Mouse (Mus musculus): ENCODE results near the gene Polr2b. TPM values are rescaled to one million over a fixed set of nuclear protein-coding genes. Genes with fewer than 3 reads are reported as not detected.

Gene Polr2b
- polyA plus RNA-seq, 1 experiment: 60.6 TPM

- no peak for DNase-seq (ENCODE audit: low read depth)
These were observed 8.5 kb upstream of the Polr2b start for GRCm38 (mm10) chr5:77301296-77301903.

GRCm38 (mm10) chr5:77307821-77308553, 2.0 kb upstream of the Polr2b start:
- TF ChIP-seq CTCF (IDR thresholded peaks at IDR 0.05; ENCODE audit: borderline replicate concordance, extremely low read depth, insufficient read depth, insufficient read length): no peak
- no peak for TF ChIP-seq POLR2A (IDR thresholded peaks at IDR 0.05; ENCODE audit: borderline replicate concordance, extremely low read depth, insufficient read depth, insufficient read length, poor library complexity, severe bottlenecking)
- DNase-seq (ENCODE audit: low read depth): peak; percentile 6

More at GRCm38 (mm10) chr5:77301296-77301903, 8.5 kb upstream of the Polr2b start:
- no peak for TF ChIP-seq CTCF (IDR thresholded peaks at IDR 0.05; ENCODE audit: borderline replicate concordance, extremely low read depth, insufficient read depth, insufficient read length)
- TF ChIP-seq POLR2A (IDR thresholded peaks at IDR 0.05; ENCODE audit: borderline replicate concordance, extremely low read depth, insufficient read depth, insufficient read length, poor library complexity, severe bottlenecking): no peak

- TF ChIP-seq POLR2A (IDR thresholded peaks at IDR 0.05; ENCODE audit: borderline replicate concordance, extremely low read depth, insufficient read depth, insufficient read length, poor library complexity, severe bottlenecking) (no peak), CTCF (IDR thresholded peaks at IDR 0.05; ENCODE audit: borderline replicate concordance, extremely low read depth, insufficient read depth, insufficient read length) (no peak)
- DNase-seq (ENCODE audit: low read depth): no peak
These were observed 668 bp upstream of the Polr2b start for GRCm38 (mm10) chr5:77309051-77309906.

- TF ChIP-seq POLR2A (IDR thresholded peaks at IDR 0.05; ENCODE audit: borderline replicate concordance, extremely low read depth, insufficient read depth, insufficient read length, poor library complexity, severe bottlenecking) (no peak), CTCF (IDR thresholded peaks at IDR 0.05; ENCODE audit: borderline replicate concordance, extremely low read depth, insufficient read depth, insufficient read length) (no peak)
- DNase-seq (ENCODE audit: low read depth): no peak
These were observed 4.3 kb downstream of the Polr2b start for GRCm38 (mm10) chr5:77314206-77314605.

- no peak for DNase-seq (ENCODE audit: low read depth)
- TF ChIP-seq POLR2A (IDR thresholded peaks at IDR 0.05; ENCODE audit: borderline replicate concordance, extremely low read depth, insufficient read depth, insufficient read length, poor library complexity, severe bottlenecking) (no peak), CTCF (IDR thresholded peaks at IDR 0.05; ENCODE audit: borderline replicate concordance, extremely low read depth, insufficient read depth, insufficient read length) (no peak)
These were observed 5.0 kb downstream of the Polr2b start for GRCm38 (mm10) chr5:77314986-77315385.

- TF ChIP-seq CTCF (IDR thresholded peaks at IDR 0.05; ENCODE audit: borderline replicate concordance, extremely low read depth, insufficient read depth, insufficient read length) (no peak), POLR2A (IDR thresholded peaks at IDR 0.05; ENCODE audit: borderline replicate concordance, extremely low read depth, insufficient read depth, insufficient read length, poor library complexity, severe bottlenecking) (no peak)
- no peak for DNase-seq (ENCODE audit: low read depth)
These were observed 15.0 kb downstream of the Polr2b start for GRCm38 (mm10) chr5:77324936-77325335.

- DNase-seq (ENCODE audit: low read depth): no peak
- TF ChIP-seq CTCF (IDR thresholded peaks at IDR 0.05; ENCODE audit: borderline replicate concordance, extremely low read depth, insufficient read depth, insufficient read length) (no peak; the same call in 1 of the 2 replicates), POLR2A (IDR thresholded peaks at IDR 0.05; ENCODE audit: borderline replicate concordance, extremely low read depth, insufficient read depth, insufficient read length, poor library complexity, severe bottlenecking) (no peak)
These were observed 20.2 kb downstream of the Polr2b start for GRCm38 (mm10) chr5:77330154-77330553.

- no peak for DNase-seq (ENCODE audit: low read depth)
- no peak for TF ChIP-seq POLR2A (IDR thresholded peaks at IDR 0.05; ENCODE audit: borderline replicate concordance, extremely low read depth, insufficient read depth, insufficient read length, poor library complexity, severe bottlenecking)
- TF ChIP-seq CTCF (IDR thresholded peaks at IDR 0.05; ENCODE audit: borderline replicate concordance, extremely low read depth, insufficient read depth, insufficient read length): no peak
These were observed 30.1 kb downstream of the Polr2b start for GRCm38 (mm10) chr5:77340033-77340432.

GRCm38 (mm10) chr5:77348901-77349300, 39.0 kb downstream of the Polr2b start:
- TF ChIP-seq CTCF (IDR thresholded peaks at IDR 0.05; ENCODE audit: borderline replicate concordance, extremely low read depth, insufficient read depth, insufficient read length) (no peak), POLR2A (IDR thresholded peaks at IDR 0.05; ENCODE audit: borderline replicate concordance, extremely low read depth, insufficient read depth, insufficient read length, poor library complexity, severe bottlenecking) (no peak)
- no peak for DNase-seq (ENCODE audit: low read depth)

GRCm38 (mm10) chr5:77349971-77350658, 40.2 kb downstream of the Polr2b start:
- DNase-seq (ENCODE audit: low read depth): no peak
- TF ChIP-seq POLR2A (IDR thresholded peaks at IDR 0.05; ENCODE audit: borderline replicate concordance, extremely low read depth, insufficient read depth, insufficient read length, poor library complexity, severe bottlenecking) (no peak), CTCF (IDR thresholded peaks at IDR 0.05; ENCODE audit: borderline replicate concordance, extremely low read depth, insufficient read depth, insufficient read length) (no peak)

Data from brain, embryonic 14.5 days (tissue).